Mouse (Mus musculus): Measurements from ENCODE around the gene Maip1. TPM values are rescaled to one million over a fixed set of nuclear protein-coding genes. Genes with fewer than 3 reads are reported as not detected.

Maip1 gene
- polyA plus RNA-seq, 1 experiment from 2014 or later, result 13.0 TPM

DNA sequence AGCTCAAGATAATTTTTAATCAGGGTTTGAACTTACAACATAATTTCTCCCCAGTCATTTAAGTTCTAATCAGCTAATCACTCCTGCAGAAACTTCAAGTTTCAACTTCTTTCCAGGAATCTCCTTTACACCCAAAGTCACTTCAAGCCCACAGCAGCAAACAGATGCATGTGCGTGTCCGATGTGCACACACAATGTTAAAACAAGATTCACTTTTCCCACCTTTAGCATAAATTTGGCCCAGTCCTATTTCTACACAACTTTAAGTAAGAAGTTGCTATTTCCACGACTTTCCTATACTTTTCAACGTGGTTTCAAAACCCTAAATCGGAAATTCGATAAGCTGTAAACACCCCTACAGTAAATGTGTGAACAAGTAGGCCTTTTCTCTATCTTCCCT, 29.3 kb upstream of the Maip1 start:
- Histone ChIP-seq H3K36me3 (ENCODE audit: control insufficient read depth, insufficient read depth, low read length) (no peaks in the 10 kb centered on the region), H3K9me3 (ENCODE audit: control insufficient read depth, low read length) (no peaks in the 10 kb centered on the region), H3K4me3 (ENCODE audit: low read depth, low read length) (peak overlapping the region; percentile 96), H3K27ac (replicated peaks) (no peak overlapping the region), H3K27me3 (ENCODE audit: control insufficient read depth, insufficient read depth, low read length) (no peaks in the 10 kb centered on the region), H3K4me2 (replicated peaks; ENCODE audit: low read depth) (peak overlapping the region; percentile 98), H3K4me1 (replicated peaks; ENCODE audit: control insufficient read depth, insufficient read depth) (no peaks in the 10 kb centered on the region), H3K9ac (ENCODE audit: low read length) (no peak overlapping the region)
- no peak for TF ChIP-seq EP300 (optimal IDR thresholded peaks at IDR 0.05)
- no peak for TF ChIP-seq CTCF (IDR thresholded peaks at IDR 0.05; ENCODE audit: low read depth)
- DNase-seq (ENCODE audit: low spot score), result no peak
- no peak for ATAC-seq (ENCODE audit: low FRiP score, low TSS enrichment)
- 64% methylated on average over 6 of the region's 6 CpGs for WGBS

DNA sequence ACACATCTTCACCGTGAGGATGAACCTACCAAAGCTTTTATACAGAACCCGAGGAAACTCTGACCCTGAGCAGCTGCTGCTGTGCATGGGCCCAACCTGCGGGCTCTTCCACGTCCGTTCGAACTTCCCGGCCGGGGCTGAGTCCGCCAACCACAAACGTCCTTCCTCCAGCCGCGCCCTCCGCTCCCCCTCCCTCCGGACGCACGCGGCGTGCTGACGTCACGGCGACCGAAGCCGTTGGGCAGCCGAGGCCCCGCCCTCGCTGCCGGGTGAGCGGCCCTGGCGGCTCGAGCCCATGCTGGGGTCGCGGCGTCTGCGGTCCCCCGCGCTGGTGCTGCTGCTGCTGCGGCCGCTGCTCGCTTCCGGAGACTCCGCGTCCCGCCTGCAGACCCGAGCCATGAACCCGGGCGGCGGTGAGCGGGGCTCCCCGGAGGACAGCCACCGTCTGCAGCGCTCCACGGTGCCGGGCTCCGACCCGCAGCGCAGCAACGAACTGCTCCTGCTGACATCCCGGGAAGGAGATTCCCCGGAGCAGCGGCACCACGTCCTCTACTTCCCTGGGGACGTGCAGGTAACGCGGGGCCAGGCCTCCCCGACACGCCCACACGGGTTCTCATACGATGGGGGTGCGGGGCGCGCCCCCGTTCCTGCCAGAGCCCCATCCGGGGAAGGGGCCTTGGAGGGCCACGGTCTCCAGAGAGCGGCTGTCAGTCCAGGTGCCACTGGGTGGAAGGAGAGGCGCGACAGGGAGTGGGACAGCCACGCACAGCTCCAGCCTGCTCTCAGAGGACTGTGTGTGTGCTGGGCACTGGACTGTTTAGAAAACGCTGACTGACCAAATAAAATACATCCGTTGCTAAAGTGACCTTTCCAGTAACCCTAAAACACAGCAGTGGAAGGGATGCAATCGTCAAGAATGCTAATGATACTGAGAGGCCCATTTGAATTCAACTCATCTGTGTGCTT, 28.5 kb upstream of the Maip1 start, which contains the start of gene 1700066M21Rik:
TSS of gene 1700066M21Rik (plus strand) at position 245 of the 966 bp plus-strand sequence.
- Histone ChIP-seq H3K27ac (replicated peaks) (peak within 1 kb of the TSS; percentile 70), H3K36me3 (ENCODE audit: control insufficient read depth, insufficient read depth, low read length) (no peaks in the 10 kb centered on the region), H3K4me2 (replicated peaks; ENCODE audit: low read depth) (peak within 1 kb of the TSS; percentile 98), H3K4me3 (ENCODE audit: low read depth, low read length) (peak within 1 kb of the TSS; percentile 96), H3K27me3 (ENCODE audit: control insufficient read depth, insufficient read depth, low read length) (no peaks in the 10 kb centered on the region), H3K4me1 (replicated peaks; ENCODE audit: control insufficient read depth, insufficient read depth) (no peaks in the 10 kb centered on the region), H3K9ac (ENCODE audit: low read length) (peak within 1 kb of the TSS; percentile 87), H3K9me3 (ENCODE audit: control insufficient read depth, low read length) (no peaks in the 10 kb centered on the region)
- DNase-seq (ENCODE audit: low spot score), result peak; percentile 97
- under 1% methylated on average over 80 of the region's 81 CpGs for WGBS
- TF ChIP-seq EP300 (optimal IDR thresholded peaks at IDR 0.05), result no peak
- no peak for TF ChIP-seq CTCF (IDR thresholded peaks at IDR 0.05; ENCODE audit: low read depth)
- ATAC-seq (ENCODE audit: low FRiP score, low TSS enrichment), result peak; percentile 99

DNA sequence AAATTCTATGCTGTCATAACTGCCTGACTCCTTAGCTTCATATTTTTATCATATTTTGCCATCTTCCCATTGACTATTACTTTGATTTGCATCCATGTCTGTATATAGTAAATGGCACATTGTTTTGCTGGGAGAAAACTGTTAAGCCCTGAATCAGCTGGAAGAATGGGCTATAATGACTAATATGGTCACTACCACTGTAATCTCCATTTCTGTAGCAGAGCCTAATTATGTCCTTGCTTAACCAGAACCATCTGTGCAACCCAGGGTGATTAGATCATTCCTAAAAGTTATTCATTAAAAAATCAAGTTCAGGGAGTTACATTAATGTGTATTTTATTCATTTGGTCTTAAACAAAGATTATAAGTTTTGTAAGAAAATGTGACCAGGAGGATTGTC, 19.6 kb upstream of the Maip1 start:
- peaks cover 2% of the 10 kb centered on the region; the same call in 1 of the 2 replicates for H3K36me3 ChIP-seq (ENCODE audit: control insufficient read depth, insufficient read depth, low read length)
- TF ChIP-seq EP300 (optimal IDR thresholded peaks at IDR 0.05) (no peak), CTCF (IDR thresholded peaks at IDR 0.05; ENCODE audit: low read depth) (no peak)
- no peak overlapping the region for H3K27ac ChIP-seq (replicated peaks)
- H3K27me3 ChIP-seq (ENCODE audit: control insufficient read depth, insufficient read depth, low read length), result no peaks in the 10 kb centered on the region
- no peak overlapping the region for H3K4me3 ChIP-seq (ENCODE audit: low read depth, low read length)
- ATAC-seq (ENCODE audit: low FRiP score, low TSS enrichment) (no peak), DNase-seq (ENCODE audit: low spot score) (no peak)
- H3K4me2 ChIP-seq (replicated peaks; ENCODE audit: low read depth), result no peak overlapping the region
- H3K4me1 ChIP-seq (replicated peaks; ENCODE audit: control insufficient read depth, insufficient read depth), result no peaks in the 10 kb centered on the region
- H3K9ac ChIP-seq (ENCODE audit: low read length), result no peak overlapping the region
- no peaks in the 10 kb centered on the region for H3K9me3 ChIP-seq (ENCODE audit: control insufficient read depth, low read length)

DNA sequence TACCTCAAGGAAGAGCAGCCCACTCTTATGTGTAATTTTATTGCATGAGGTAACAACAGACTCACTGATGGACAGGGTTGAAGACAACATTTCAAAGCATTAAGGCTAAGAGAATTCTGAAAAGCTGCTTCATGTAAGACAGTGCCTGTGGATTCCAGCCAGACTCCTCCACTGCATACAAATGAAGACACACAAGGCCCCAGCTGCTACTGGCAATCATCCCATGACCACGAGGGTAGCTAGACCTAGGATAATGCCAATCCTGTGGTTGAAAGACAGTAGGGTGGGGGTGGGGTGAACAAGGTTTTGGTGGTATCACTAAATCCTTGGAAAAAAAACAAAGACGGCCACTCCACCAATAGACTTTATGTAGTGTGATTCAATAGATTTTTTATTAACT, 18.3 kb upstream of the Maip1 start:
- WGBS, result 69% methylated on average over 2 of the region's 2 CpGs
- no peak overlapping the region for H3K4me2 ChIP-seq (replicated peaks; ENCODE audit: low read depth)
- H3K4me1 ChIP-seq (replicated peaks; ENCODE audit: control insufficient read depth, insufficient read depth), result no peaks in the 10 kb centered on the region
- TF ChIP-seq EP300 (optimal IDR thresholded peaks at IDR 0.05) (no peak), CTCF (IDR thresholded peaks at IDR 0.05; ENCODE audit: low read depth) (no peak)
- DNase-seq (ENCODE audit: low spot score) (no peak), ATAC-seq (ENCODE audit: low FRiP score, low TSS enrichment) (no peak)
- peaks cover 2% of the 10 kb centered on the region; the same call in 1 of the 2 replicates for H3K36me3 ChIP-seq (ENCODE audit: control insufficient read depth, insufficient read depth, low read length)
- no peak overlapping the region for H3K4me3 ChIP-seq (ENCODE audit: low read depth, low read length)
- no peaks in the 10 kb centered on the region for H3K9me3 ChIP-seq (ENCODE audit: control insufficient read depth, low read length)
- no peaks in the 10 kb centered on the region for H3K27me3 ChIP-seq (ENCODE audit: control insufficient read depth, insufficient read depth, low read length)
- H3K9ac ChIP-seq (ENCODE audit: low read length), result no peak overlapping the region
- H3K27ac ChIP-seq (replicated peaks), result no peak overlapping the region

DNA sequence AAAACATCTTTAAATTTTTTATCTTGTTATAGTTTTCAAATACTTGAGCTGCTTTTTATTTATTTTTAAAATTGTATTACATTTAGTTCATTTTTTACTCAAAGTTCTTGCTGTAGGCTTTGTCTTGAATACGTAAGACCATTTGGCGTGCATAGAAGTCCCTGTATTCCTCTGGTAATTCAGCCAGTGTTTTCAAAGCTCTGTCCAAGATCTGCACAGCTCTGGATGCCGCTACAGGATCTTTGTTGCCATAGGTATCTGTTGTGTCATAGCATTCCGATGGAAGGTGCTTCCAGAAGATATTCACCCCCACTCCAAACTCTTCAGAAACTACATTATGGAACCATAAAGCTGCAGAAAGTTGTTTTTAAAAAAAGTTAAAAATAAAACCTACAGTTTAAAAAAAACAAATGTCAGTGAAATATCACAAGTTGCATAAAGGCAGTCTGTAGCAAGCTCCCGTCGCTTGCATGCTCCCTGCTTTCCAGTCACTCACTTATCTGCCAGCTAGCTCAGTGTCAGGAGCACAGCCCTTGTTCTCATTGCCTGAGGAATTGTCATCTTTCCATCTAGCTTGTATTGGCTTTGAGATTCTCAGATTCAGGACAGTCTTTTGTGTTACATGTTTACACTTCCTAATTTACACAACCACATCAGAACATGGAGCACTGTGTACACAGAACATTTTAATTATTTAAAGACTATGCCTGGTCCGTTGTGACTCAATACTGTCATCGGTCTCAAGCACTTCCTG, 17.5 kb upstream of the Maip1 start:
- ATAC-seq (ENCODE audit: low FRiP score, low TSS enrichment), result no peak
- TF ChIP-seq EP300 (optimal IDR thresholded peaks at IDR 0.05) (no peak), CTCF (IDR thresholded peaks at IDR 0.05; ENCODE audit: low read depth) (no peak)
- WGBS, result 86% methylated on average over 8 of the region's 8 CpGs

More for the DNA sequence above, 17.5 kb upstream of the Maip1 start:
- Histone ChIP-seq H3K4me3 (ENCODE audit: low read depth, low read length) (no peak overlapping the region), H3K9ac (ENCODE audit: low read length) (no peak overlapping the region), H3K27me3 (ENCODE audit: control insufficient read depth, insufficient read depth, low read length) (no peaks in the 10 kb centered on the region), H3K4me1 (replicated peaks; ENCODE audit: control insufficient read depth, insufficient read depth) (no peaks in the 10 kb centered on the region), H3K27ac (replicated peaks) (no peak overlapping the region), H3K4me2 (replicated peaks; ENCODE audit: low read depth) (no peak overlapping the region), H3K9me3 (ENCODE audit: control insufficient read depth, low read length) (no peaks in the 10 kb centered on the region), H3K36me3 (ENCODE audit: control insufficient read depth, insufficient read depth, low read length) (peaks cover 2% of the 10 kb centered on the region; the same call in 1 of the 2 replicates)
- no peak for DNase-seq (ENCODE audit: low spot score)
